Mouse (Mus musculus) macrophage (primary cell): ENCODE measurements around the gene Rpl11. TPM values are rescaled to one million over a fixed set of nuclear protein-coding genes. Genes with fewer than 3 reads are reported as not detected.
A peak's percentile ranks its signal among the peaks of the same experiment; 100 is the strongest.

Experiments
- H3K27ac ChIP-seq: fragments of 350-480 bp; formaldehyde crosslinking; 2 replicates; pipeline ENCODE4 v1.9.0; 2021
- H3K36me3 ChIP-seq: fragments of 350-480 bp; formaldehyde crosslinking; 2 replicates; pipeline ENCODE4 v1.9.0; 2021; ENCODE audit errors: inconsistent target
- H3K4me3 ChIP-seq: fragments of 350-480 bp; formaldehyde crosslinking; 2 replicates; pipeline ENCODE4 v1.9.0; 2021; ENCODE audit errors: inconsistent target
- H3K79me2 ChIP-seq: fragments of 350-480 bp; formaldehyde crosslinking; 2 replicates; pipeline ENCODE4 v1.9.0; 2021; ENCODE audit errors: inconsistent target
- WGBS: methylation state at CpG from one replicate; pipeline ENCODE4 v1.1.7; 2026; ENCODE audit warnings: inconsistent platforms; ENCODE audit not compliant: missing documents; 5-methylcytosine and 5-hydroxymethylcytosine counted together
- polyA plus RNA-seq: library from polyadenylated mRNA; stranded (reverse); fragments of 250-400 nt; gene quantifications from 3 replicates; pipeline ENCODE4 v1.2.4, GENCODE M21; 2018; ENCODE audit warnings: inconsistent platforms

The Rpl11 gene
- polyA plus RNA-seq, 1 experiment from 2014 or later, result 697 TPM

- WGBS, result under 1% methylated on average over 44 of the region's 50 CpGs
- Histone ChIP-seq H3K4me3 (peak overlapping the region; percentile 93), H3K36me3 (peaks cover 32% of the 10 kb centered on the region), H3K79me2 (peaks cover 38% of the 10 kb centered on the region), H3K27ac (peak overlapping the region; percentile 65)
These were observed 538 bp downstream of the Rpl11 start for GRCm38 (mm10) chr4:136052534-136053246.

- Histone ChIP-seq H3K4me3 (peak overlapping the region; percentile 93), H3K79me2 (peaks cover 38% of the 10 kb centered on the region), H3K27ac (peak overlapping the region; percentile 65), H3K36me3 (peaks cover 32% of the 10 kb centered on the region)
- 0% methylated on average over 3 of the region's 3 CpGs for WGBS
These were observed 1.2 kb downstream of the Rpl11 start for GRCm38 (mm10) chr4:136052060-136052459.

DNA sequence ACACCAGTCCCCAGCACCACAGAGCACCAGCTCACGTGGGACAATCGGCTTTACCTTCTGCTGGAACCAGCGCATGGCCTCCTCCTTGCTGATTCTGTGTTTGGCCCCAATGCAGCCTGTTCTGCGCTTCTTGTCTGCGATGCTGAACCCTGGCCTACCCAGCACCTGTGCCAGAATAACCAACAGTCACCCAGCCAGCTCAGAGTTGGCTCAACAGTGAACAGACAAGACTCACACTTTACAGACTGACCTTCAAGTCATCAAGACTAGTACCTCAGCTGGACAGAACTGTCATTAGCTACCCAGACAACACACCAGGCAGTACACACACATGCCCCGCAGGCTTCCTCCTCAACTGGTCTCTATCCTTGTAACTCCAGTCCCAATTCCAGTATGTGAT lies 3.0 kb downstream of the Rpl11 start:
- 93% methylated on average over 6 of the region's 6 CpGs for WGBS
- peaks cover 32% of the 10 kb centered on the region for H3K36me3 ChIP-seq
- H3K79me2 ChIP-seq, result peaks cover 38% of the 10 kb centered on the region
- H3K27ac ChIP-seq, result no peak overlapping the region
- no peak overlapping the region for H3K4me3 ChIP-seq

DNA sequence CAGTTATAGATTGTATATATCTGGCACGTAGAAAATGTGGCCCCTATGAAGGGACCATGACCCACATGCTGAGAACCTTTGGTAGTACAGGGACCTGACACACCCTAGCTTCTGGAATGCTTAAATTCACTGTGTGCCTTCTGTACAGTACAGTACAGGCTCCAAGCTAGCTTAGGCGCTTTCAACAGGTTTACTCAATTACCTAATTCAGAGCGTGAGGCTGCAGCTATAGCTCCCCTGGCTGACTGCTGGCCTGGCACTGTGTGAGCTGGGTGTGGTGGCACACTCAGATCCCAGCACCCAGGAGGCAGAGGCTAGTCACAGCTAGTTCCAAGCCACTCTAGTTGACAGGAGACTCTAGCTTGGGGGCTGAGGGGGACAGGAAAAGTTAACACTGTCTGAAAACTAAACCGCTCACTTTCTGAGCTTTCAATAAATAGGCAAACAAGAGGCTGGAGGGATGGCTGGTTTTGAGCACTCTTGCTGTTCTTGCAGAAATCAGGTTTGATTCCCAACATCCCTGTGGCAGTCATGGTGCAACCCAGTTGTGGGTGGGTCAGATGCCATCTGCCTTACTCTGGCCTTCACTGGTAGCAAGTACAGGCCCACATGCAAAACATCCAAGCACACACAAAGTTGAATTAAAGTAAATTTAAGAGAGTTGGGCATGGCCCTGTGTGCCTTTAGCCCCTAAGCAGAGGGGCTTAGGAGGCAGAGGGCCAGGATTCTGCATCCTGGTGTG lies 4.8 kb downstream of the Rpl11 start:
- Histone ChIP-seq H3K4me3 (no peak overlapping the region), H3K27ac (no peak overlapping the region), H3K36me3 (peaks cover 32% of the 10 kb centered on the region), H3K79me2 (peaks cover 38% of the 10 kb centered on the region)
- 87% methylated on average over 4 of the region's 4 CpGs for WGBS

GRCm38 (mm10) chr4:136047626-136048025 lies 5.6 kb downstream of the Rpl11 start:
- Histone ChIP-seq H3K36me3 (peaks cover 32% of the 10 kb centered on the region), H3K27ac (no peak overlapping the region), H3K4me3 (no peak overlapping the region), H3K79me2 (peaks cover 34% of the 10 kb centered on the region)
- WGBS, result 60% methylated on average over 4 of the region's 4 CpGs

DNA sequence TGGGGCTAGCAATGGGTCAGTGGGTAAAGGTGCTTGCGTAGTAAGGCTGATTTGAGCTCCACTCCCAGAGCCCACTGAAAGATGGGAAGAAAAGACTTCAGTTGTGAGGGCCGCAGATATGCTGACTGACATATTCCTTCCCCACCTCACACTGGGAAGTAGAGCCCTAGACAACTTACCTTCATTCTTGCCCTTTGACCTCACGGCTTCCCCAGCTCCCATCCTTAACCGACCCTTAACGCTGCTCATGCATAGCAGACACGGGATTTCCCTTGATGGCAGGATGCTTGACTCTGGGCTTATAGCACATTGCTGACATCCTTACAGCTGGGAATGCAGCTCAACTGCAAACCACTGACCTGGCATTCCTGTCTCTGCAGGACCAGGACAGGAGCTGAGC lies 6.3 kb downstream of the Rpl11 start:
- Histone ChIP-seq H3K27ac (no peak overlapping the region), H3K4me3 (no peak overlapping the region), H3K79me2 (peaks cover 26% of the 10 kb centered on the region), H3K36me3 (peaks cover 32% of the 10 kb centered on the region)
- 91% methylated on average over 6 of the region's 6 CpGs for WGBS

- H3K27ac ChIP-seq, result no peak overlapping the region
- H3K36me3 ChIP-seq, result peaks cover 14% of the 10 kb centered on the region
- peaks cover 8% of the 10 kb centered on the region for H3K79me2 ChIP-seq
- H3K4me3 ChIP-seq, result no peak overlapping the region
- 85% methylated on average over 5 of the region's 5 CpGs for WGBS
These were observed 8.1 kb downstream of the Rpl11 start for GRCm38 (mm10) chr4:136045091-136045490.

- peaks cover 2% of the 10 kb centered on the region; the same call in 1 of the 2 replicates for H3K36me3 ChIP-seq
- no peak overlapping the region for H3K4me3 ChIP-seq
- 68% methylated on average over 6 of the region's 6 CpGs for WGBS
- H3K27ac ChIP-seq, result no peak overlapping the region
- no peaks in the 10 kb centered on the region for H3K79me2 ChIP-seq
These were observed 9.3 kb downstream of the Rpl11 start for GRCm38 (mm10) chr4:136043784-136044400.

- 33% methylated on average over 4 of the region's 4 CpGs for WGBS
- H3K27ac ChIP-seq, result peak overlapping the region; percentile 34
- no peaks in the 10 kb centered on the region for H3K79me2 ChIP-seq
These were observed 18.1 kb downstream of the Rpl11 start for GRCm38 (mm10) chr4:136035078-136035477.

GRCm38 (mm10) chr4:136033231-136033630 lies 20.0 kb downstream of the Rpl11 start:
- Histone ChIP-seq H3K4me3 (no peak overlapping the region), H3K79me2 (no peaks in the 10 kb centered on the region), H3K27ac (no peak overlapping the region), H3K36me3 (no peaks in the 10 kb centered on the region)
- WGBS, result no CpG with 5 or more reads among the region's 1 CpGs

More at GRCm38 (mm10) chr4:136035078-136035477, 18.1 kb downstream of the Rpl11 start:
- no peak overlapping the region for H3K4me3 ChIP-seq
- H3K36me3 ChIP-seq, result no peaks in the 10 kb centered on the region

DNA sequence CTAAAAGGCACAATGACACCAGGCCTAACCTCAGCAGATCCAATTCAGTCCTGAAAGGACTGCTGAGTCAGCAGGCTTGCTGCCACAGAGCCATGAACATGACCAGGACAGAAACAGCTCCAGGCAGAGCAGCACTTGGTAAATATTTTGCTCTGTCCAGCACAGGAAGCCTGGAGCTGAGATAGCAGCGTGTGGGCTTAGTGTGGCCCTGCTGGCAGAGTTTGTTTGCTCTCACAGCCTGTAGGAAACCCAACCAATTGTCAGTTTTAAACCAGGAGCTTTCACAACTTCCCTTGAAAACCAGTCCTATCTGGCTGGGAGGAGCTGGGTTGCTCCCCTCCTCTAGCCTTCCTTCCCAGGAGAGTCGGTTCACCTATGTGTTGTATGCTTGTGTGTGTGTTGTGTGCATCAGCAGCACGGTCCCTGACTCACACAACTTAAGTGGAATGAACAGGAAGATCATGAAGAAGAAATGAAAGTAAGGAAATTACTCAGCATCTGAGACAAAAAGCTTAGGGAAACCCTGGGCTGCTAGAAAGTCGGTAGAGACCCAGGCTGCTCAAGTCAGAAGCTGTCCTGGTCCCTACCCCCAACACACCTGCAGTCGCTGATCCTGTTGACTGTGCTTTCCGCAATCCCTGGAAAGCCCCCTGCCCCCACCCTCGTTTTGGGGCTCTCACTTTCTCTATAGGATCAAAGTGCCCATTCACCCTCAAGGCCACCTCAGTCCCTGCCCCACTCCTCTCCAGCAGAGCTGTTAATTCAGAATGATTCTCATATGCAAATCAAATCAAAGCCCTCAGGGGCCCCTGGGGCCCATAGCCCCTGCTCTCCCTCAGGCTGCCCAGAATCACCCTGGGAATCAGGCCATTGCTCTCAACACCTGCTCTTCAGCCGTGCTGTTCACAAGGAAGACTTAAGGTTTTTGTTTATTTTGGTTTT lies 22.0 kb downstream of the Rpl11 start:
- no peaks in the 10 kb centered on the region for H3K79me2 ChIP-seq
- no peaks in the 10 kb centered on the region for H3K36me3 ChIP-seq
- H3K27ac ChIP-seq, result peak overlapping the region; percentile 87
- H3K4me3 ChIP-seq, result no peak overlapping the region; the same call in 1 of the 2 replicates
- WGBS, result 6% methylated on average over 8 of the region's 8 CpGs

GRCm38 (mm10) chr4:136028689-136029088 lies 24.5 kb downstream of the Rpl11 start:
- Histone ChIP-seq H3K4me3 (no peak overlapping the region), H3K27ac (peak overlapping the region; percentile 87), H3K36me3 (no peaks in the 10 kb centered on the region), H3K79me2 (no peaks in the 10 kb centered on the region)
- 11% methylated on average over 5 of the region's 5 CpGs for WGBS

DNA sequence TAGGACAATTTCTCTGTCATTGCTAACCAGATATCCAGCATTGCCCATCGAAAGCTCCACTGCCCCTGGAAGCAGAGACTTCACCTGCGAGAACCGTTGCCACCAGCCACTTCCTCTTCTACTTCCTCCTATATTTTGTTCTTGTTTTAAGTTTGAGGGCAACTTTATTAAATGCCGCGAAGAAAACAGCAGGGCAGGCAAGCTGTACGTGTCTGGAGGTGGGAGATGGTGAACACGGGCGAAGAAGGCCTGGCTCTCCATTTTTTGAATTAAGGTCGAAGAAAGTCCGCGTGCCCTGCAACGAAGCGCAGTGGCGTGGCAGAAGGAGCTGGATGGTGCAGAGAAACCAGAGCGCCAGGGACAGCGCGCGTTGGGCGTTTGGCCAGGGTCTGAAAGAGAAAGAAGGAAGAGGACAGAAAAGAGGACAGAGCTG lies 25.1 kb downstream of the Rpl11 start:
- no peak overlapping the region for H3K4me3 ChIP-seq
- H3K36me3 ChIP-seq, result no peaks in the 10 kb centered on the region
- H3K27ac ChIP-seq, result peak overlapping the region; percentile 87
- WGBS, result 6% methylated on average over 19 of the region's 19 CpGs
- no peaks in the 10 kb centered on the region for H3K79me2 ChIP-seq
